Mouse (Mus musculus) bone marrow macrophage, adult 2 months (primary cell): ENCODE measurements around the gene Phldb1. TPM values are rescaled to one million over a fixed set of nuclear protein-coding genes. Genes with fewer than 3 reads are reported as not detected.

ENCODE experiments used
- H3K27ac ChIP-seq: 2 replicates; pipeline ENCODE4 v1.5.1; 2012; ENCODE audit warnings: low read depth, low read length; ENCODE audit not compliant: insufficient read depth
- H3K4me1 ChIP-seq: 2 replicates; pipeline ENCODE4 v1.6.1; 2012; ENCODE audit warnings: low read length; ENCODE audit not compliant: control insufficient read depth, insufficient read depth
- H3K4me3 ChIP-seq: 2 replicates; pipeline ENCODE4 v1.5.1; 2012; ENCODE audit warnings: mild to moderate bottlenecking, low read length, moderate library complexity; ENCODE audit not compliant: insufficient read depth
- CTCF ChIP-seq: IDR thresholded peaks from 2 replicates; pipeline ENCODE4 v1.5.1; 2012; ENCODE audit warnings: low read depth, mild to moderate bottlenecking, low read length, moderate library complexity
- POLR2A ChIP-seq: IDR thresholded peaks from 2 replicates; pipeline ENCODE4 v1.6.1; 2012; ENCODE audit warnings: mild to moderate bottlenecking, low read depth, low read length, borderline replicate concordance
- polyA plus RNA-seq: library from polyadenylated mRNA; stranded (reverse); fragments of >200 nt; gene quantifications from 2 replicates; pipeline ENCODE4 v1.2.4, GENCODE M21; 2012; ENCODE audit not compliant: missing spikeins, insufficient read depth, insufficient read length

Gene Phldb1
- polyA plus RNA-seq, 1 experiment = 4.3 TPM

DNA sequence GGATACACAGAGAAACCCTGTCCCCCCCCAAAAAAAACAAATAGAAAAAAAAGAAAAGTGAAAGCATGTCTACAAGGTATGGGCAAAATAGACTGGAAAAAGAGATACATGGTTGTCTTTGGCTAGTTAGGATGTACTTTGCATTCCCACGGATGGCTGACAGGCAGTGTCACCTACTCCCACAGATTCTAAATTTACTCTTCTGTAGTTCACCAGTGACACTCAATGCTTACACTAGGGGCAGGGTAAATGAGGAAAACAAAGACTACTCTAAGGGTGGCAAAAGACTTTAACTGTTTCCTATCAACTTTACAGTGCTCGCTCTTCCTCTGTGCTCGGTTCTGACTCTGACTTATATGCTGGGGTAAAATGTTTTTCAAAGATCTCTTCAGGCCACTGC is 11.7 kb upstream of the Phldb1 start:
- no peak overlapping the region for H3K27ac ChIP-seq
- H3K4me1 ChIP-seq = no peaks in the 10 kb centered on the region
- TF ChIP-seq CTCF = no peak
- TF ChIP-seq POLR2A = no peak

DNA sequence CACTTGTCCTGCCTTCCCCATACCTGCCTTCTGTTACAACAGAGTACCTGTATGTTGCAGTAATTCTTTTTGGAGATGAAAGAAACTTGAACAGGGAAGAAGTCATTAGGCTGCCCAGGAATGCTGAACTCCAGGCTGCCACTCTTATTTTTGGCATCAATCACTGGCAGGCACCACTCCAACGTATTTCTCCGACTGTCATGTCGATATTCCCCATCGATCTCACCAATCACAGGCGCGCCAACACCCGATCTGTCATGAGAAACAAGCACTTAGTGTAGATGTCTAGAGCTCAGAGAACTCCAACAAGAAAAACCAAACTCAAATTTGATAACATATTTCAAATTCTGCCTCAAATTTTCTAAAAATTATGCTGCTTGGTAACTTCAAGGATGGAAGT is 10.4 kb upstream of the Phldb1 start:
- Histone ChIP-seq H3K27ac (no peak overlapping the region), H3K4me3 (no peak overlapping the region), H3K4me1 (no peaks in the 10 kb centered on the region)
- no peak for TF ChIP-seq CTCF
- no peak for TF ChIP-seq POLR2A

More for the DNA sequence above, 11.7 kb upstream of the Phldb1 start:
- no peak overlapping the region for H3K4me3 ChIP-seq

DNA sequence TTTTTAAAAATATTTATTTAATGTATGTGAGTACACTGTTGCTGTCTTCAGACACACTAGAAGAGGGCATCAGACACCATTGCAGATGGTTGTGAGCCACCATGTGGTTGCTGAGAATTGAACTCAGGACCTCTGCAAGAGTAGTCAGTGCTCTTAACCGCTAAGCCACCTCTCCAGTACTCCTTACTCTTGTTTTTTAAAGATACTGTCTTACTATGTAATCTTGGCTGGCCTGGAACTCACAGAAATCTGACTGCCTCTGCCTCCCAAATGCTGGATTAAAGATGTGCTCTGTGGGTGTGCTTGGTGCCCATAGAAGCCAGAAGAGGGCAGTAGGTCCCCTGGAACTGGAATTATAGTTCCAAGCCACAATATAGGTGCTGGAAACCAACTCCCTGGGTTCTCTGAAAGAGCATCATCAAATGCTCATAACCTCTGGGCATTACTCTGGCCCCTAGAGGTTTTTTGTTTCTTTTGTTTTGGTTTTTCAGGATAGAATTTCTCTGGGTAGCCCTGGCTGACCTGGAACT is 5.7 kb upstream of the Phldb1 start:
- TF ChIP-seq POLR2A = no peak
- no peak for TF ChIP-seq CTCF
- Histone ChIP-seq H3K4me1 (no peaks in the 10 kb centered on the region), H3K27ac (no peak overlapping the region), H3K4me3 (no peak overlapping the region)

DNA sequence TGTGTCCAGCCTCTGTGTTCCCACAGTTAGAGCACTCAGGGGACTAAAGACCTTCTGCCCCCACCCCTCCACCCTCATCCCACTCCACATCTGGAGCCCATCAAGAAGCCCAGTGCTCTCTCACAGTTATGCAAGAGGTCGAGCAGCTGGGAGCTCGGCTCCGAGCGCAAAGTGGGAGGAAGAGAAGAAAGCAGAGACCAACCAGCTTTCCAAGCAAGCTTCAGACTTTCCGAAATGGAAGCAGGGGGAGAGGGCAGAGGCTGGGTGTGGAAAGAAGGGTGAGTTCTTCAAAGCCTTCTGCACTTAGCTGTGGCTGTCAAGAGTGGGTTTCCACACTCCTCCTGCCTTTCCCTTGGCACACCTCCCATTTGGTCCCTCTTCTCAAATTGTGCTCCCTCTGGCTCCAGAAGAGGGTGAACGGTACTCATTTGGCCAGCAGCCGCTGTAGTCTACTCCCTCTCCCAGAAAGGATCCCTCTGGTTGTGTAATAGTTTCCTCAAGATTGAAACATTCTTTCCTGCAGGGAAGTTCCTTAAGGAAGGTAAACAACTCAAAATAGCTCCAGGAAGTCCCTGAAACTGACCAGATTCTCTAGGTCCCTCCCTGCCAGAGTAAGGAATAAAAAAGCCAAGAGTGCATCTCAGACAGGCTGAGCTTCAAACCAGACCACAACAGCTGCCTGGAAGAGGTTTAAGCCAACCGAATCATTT is 2.4 kb upstream of the Phldb1 start:
- no peak overlapping the region for H3K27ac ChIP-seq
- TF ChIP-seq CTCF = no peak
- no peak for TF ChIP-seq POLR2A
- H3K4me1 ChIP-seq = peaks cover 2% of the 10 kb centered on the region; the same call in 1 of the 2 replicates

DNA sequence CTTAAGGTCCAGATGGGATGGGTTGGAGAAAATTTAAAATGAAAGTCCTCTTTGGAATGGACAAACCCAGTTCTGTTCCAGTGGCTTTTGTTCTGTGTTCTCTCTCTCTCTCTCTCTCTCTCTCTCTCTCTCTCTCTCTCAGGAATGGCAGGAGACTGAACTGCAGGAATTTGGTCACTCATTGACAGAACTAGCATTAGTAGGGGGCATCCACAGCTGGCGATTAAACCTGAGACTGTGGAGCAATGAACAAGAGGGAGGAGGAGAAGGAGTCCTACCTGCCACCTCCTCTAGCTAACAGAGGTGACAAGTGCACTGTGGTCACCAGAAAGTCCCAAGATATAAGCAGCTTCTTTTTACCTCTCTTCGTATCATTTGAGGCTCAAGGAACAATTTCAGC is 1.3 kb upstream of the Phldb1 start:
- peaks cover 2% of the 10 kb centered on the region; the same call in 1 of the 2 replicates for H3K4me1 ChIP-seq
- H3K27ac ChIP-seq = no peak overlapping the region
- no peak overlapping the region for H3K4me3 ChIP-seq
- TF ChIP-seq CTCF (no peak), POLR2A (no peak)

More for the DNA sequence above, 2.4 kb upstream of the Phldb1 start:
- no peak overlapping the region for H3K4me3 ChIP-seq

DNA sequence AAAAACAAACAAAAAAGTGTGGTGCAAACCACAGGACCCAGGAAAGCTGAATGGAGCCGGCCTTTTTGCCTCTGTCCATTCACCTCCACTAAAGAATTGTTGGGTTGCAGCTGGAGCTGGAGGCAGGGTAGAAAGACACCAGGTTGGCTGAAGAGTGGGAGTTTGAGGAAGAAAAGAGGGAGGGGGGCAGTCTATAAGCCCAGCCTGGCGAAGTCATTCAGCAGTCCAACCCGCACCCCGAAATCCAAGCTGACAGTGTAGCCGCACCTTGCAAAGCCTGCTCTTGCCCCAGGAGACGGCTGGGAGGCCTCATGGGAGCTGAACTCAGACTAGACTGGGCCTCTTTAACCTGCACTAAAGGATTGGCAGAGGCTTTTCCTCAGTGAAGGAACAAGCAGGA is 888 bp upstream of the Phldb1 start:
- peaks cover 2% of the 10 kb centered on the region; the same call in 1 of the 2 replicates for H3K4me1 ChIP-seq
- no peak overlapping the region for H3K4me3 ChIP-seq
- H3K27ac ChIP-seq = no peak overlapping the region
- no peak for TF ChIP-seq POLR2A
- TF ChIP-seq CTCF = no peak

DNA sequence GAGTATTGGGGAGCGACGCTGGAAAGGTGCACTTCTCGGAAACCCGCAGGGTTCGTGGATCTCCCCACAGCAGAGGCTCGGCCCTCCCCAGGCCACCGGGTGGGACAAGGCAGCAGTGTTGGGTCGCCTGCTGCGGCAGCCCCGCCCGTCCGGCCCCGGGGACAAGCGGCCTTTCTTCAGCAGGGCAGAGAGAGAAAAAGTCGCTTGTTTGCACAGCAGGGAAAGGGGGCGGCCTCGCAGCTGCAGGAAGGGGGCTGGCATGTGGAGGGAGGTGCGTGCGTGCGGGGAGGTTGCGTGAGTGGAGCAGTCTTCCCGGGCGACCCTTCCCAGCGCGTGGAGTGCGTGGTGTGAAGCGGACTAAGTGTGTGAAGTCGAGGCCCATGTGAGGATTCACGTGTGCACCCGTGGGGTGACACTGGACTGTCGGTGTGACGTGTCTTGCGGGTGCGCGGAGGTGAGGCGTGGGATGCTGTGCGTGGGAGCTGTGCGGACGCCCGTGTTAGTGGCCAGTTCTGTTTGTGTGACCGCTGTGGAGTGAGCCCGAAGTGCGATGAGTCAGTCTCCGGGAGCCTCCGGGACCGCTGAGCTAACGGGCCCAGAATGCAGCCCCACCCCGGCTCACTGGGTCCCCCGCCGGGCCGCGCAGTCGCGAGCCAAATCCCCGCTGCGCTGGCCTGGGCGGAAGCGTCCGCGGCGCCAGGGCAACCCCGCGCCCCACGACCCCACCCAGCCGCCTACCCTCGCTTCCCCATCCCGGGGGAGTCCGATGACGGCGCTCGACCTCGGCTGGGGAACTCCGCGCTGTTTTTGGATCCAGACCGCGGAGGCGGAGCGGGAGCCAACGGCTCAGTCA is 1.1 kb downstream of the Phldb1 start:
- Histone ChIP-seq H3K27ac (no peak overlapping the region), H3K4me3 (peak overlapping the region; percentile 59), H3K4me1 (peaks cover 2% of the 10 kb centered on the region; the same call in 1 of the 2 replicates)
- no peak for TF ChIP-seq POLR2A
- no peak for TF ChIP-seq CTCF

DNA sequence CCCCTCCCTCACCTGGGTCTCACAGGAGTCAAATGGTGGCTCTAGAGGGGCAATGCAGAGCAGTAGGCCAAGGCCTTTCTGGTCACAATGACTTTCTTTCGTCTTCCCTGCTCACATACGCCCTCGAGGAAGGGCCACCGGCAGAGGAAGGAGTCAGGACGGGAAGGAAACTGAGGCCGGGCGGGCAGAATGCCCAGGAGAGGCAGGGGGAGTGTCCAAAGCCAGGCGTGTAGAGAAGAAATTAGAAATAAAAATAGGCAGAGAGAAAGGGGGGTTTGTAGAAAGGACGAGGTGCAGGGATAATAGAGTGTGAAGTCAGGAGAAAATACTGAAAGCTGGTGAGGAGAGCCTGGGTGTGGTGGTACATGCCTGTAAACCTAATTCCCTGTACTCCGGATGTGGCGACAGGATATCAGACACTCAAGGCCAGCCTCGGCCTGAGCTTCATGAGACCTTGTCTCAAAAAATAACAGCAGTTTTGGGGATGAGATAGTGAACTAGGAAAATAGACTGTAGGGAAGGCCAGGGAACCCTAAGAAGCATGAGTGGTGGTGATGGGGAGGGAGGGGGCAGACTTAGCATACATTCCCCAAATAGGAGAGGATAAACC is 2.0 kb downstream of the Phldb1 start:
- TF ChIP-seq CTCF = no peak
- no peak for TF ChIP-seq POLR2A
- Histone ChIP-seq H3K4me1 (peaks cover 2% of the 10 kb centered on the region; the same call in 1 of the 2 replicates), H3K4me3 (no peak overlapping the region), H3K27ac (no peak overlapping the region)

DNA sequence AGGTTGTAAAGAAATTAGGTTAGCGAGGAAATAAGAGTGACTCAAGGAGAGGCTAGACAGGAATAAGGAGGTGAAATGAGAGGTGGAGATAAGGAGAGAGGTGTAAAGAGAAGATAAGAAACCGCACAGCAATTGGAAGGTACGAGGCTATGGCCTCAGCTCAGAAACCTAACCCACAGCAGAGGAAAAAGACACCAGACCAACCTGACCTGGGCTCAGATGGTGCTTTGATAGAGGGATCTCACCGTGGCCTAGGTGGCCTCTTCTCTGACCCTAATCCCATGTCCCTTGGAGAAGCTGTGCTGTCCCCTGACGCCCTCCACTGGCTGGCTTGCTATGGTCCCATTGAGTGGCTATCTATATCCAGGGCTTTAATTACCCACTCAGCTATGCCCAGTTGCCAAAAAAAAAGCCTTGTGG is 2.9 kb downstream of the Phldb1 start:
- Histone ChIP-seq H3K27ac (no peak overlapping the region), H3K4me3 (no peak overlapping the region), H3K4me1 (peaks cover 9% of the 10 kb centered on the region)
- TF ChIP-seq CTCF = no peak
- no peak for TF ChIP-seq POLR2A
